In genomic region chr1:84722371-84722770, GRCm38 (mm10) we compare ENCODE assay signal across 27 mouse cellular contexts. TPM values are rescaled to one million over a fixed set of nuclear protein-coding genes. Genes with fewer than 3 reads are reported as not detected.
A peak's percentile ranks its signal among the peaks of the same experiment; 100 is the strongest.
DNase-seq lines count a peak whose midpoint lies in the region; ATAC-seq lines count a peak whose summit lies in the region.
"Had no signal": no experiment of that assay in that cellular context is flagged by ENCODE, and none has a peak within 500 bp of the region (broad histone marks: within the 10 kb centered on the region; RNA-seq: fewer than 3 reads in every experiment).

No protein-coding gene starts in this region.

- H3K27me3 ChIP-seq in intestine, embryonic 14.5 days (replicated peaks; ENCODE audit: control insufficient read depth, insufficient read depth, low read length) = no peaks in the 10 kb centered on the region
- H3K27me3 ChIP-seq in intestine, embryonic 16.5 days (replicated peaks; ENCODE audit: control insufficient read depth, insufficient read depth, low read length) = no peaks in the 10 kb centered on the region
- H3K27me3 ChIP-seq in midbrain, embryonic 12.5 days = no peaks in the 10 kb centered on the region
- no peaks in the 10 kb centered on the region for H3K27me3 ChIP-seq in midbrain, embryonic 16.5 days (ENCODE audit: control insufficient read depth, insufficient read depth, low read depth, low read length)
- H3K27me3 ChIP-seq: embryonic facial prominence, embryonic 15.5 days; forebrain, embryonic 12.5 days; heart, embryonic 15.5 days; hindbrain, embryonic 15.5 days; neural tube, embryonic 13.5 days; stomach, embryonic 15.5 days had no signal

- H3K36me3 ChIP-seq in intestine, embryonic 14.5 days (ENCODE audit: control insufficient read depth, insufficient read depth, low read length) = peaks cover 53% of the 10 kb centered on the region
- peaks cover 10% of the 10 kb centered on the region for H3K36me3 ChIP-seq in intestine, embryonic 16.5 days (ENCODE audit: control insufficient read depth, insufficient read depth, low read length)
- H3K36me3 ChIP-seq in midbrain, embryonic 12.5 days = peaks cover 45% of the 10 kb centered on the region
- peaks cover 17% of the 10 kb centered on the region for H3K36me3 ChIP-seq in midbrain, embryonic 16.5 days (ENCODE audit: control insufficient read depth, insufficient read depth, low read length)

- no peak overlapping the region for H3K27ac ChIP-seq in intestine, embryonic 14.5 days (ENCODE audit: low read depth)
- no peak overlapping the region for H3K27ac ChIP-seq in intestine, embryonic 16.5 days (ENCODE audit: low read length)
- no peak overlapping the region for H3K27ac ChIP-seq in midbrain, embryonic 12.5 days (replicated peaks)
- H3K27ac ChIP-seq in midbrain, embryonic 16.5 days (ENCODE audit: low read length) = no peak overlapping the region
- H3K27ac ChIP-seq: embryonic facial prominence, embryonic 10.5 days; embryonic facial prominence, embryonic 15.5 days; forebrain, embryonic 12.5 days; hindbrain, embryonic 15.5 days; neural tube, embryonic 13.5 days; stomach, embryonic 15.5 days had no signal

- WGBS in intestine, embryonic 14.5 days = 95% methylated on average over 3 of the region's 3 CpGs
- 97% methylated on average over 3 of the region's 3 CpGs for WGBS in intestine, embryonic 16.5 days
- 98% methylated on average over 3 of the region's 3 CpGs for WGBS in midbrain, embryonic 12.5 days
- 97% methylated on average over 3 of the region's 3 CpGs for WGBS in midbrain, embryonic 16.5 days

- DNase-seq in intestine, embryonic 14.5 days (ENCODE audit: low spot score) = no peak
- DNase-seq in right cerebral cortex, postnatal 4 days = no peak
- DNase-seq: B cell, adult 2 months; cerebellum, adult 18-20 months; forebrain, postnatal 0 days; kidney, adult 9 months; layer of hippocampus, postnatal 36 days; left cerebral cortex, postnatal 4 days; lung, postnatal 14 days; midbrain, embryonic 14.5 days; thymus, postnatal 14 days had no signal

- H3K9me3 ChIP-seq in intestine, embryonic 14.5 days (ENCODE audit: control insufficient read depth, low read length) = no peaks in the 10 kb centered on the region
- no peaks in the 10 kb centered on the region for H3K9me3 ChIP-seq in intestine, embryonic 16.5 days (ENCODE audit: control insufficient read depth, low read length)
- H3K9me3 ChIP-seq in midbrain, embryonic 12.5 days = no peaks in the 10 kb centered on the region
- no peaks in the 10 kb centered on the region for H3K9me3 ChIP-seq in midbrain, embryonic 16.5 days (replicated peaks; ENCODE audit: control insufficient read depth, low read length, poor library complexity, severe bottlenecking)
- H3K9me3 ChIP-seq: embryonic facial prominence, embryonic 10.5 days; embryonic facial prominence, embryonic 15.5 days; forebrain, embryonic 12.5 days; heart, embryonic 15.5 days; hindbrain, embryonic 15.5 days; neural tube, embryonic 13.5 days; stomach, embryonic 15.5 days had no signal

- H3K4me2 ChIP-seq in intestine, embryonic 14.5 days (ENCODE audit: low read length) = no peak overlapping the region
- no peak overlapping the region for H3K4me2 ChIP-seq in intestine, embryonic 16.5 days (ENCODE audit: low read depth, low read length)
- H3K4me2 ChIP-seq in midbrain, embryonic 12.5 days (replicated peaks) = no peak overlapping the region
- no peak overlapping the region for H3K4me2 ChIP-seq in midbrain, embryonic 16.5 days (ENCODE audit: low read length)
- H3K4me2 ChIP-seq: embryonic facial prominence, embryonic 15.5 days; forebrain, embryonic 12.5 days; heart, embryonic 15.5 days; hindbrain, embryonic 15.5 days; lung, embryonic 14.5 days; neural tube, embryonic 13.5 days; stomach, embryonic 15.5 days had no signal

- H3K9ac ChIP-seq in intestine, embryonic 14.5 days (ENCODE audit: low read length) = no peak overlapping the region
- H3K9ac ChIP-seq in intestine, embryonic 16.5 days (ENCODE audit: low read depth, low read length) = no peak overlapping the region
- no peak overlapping the region for H3K9ac ChIP-seq in midbrain, embryonic 12.5 days (replicated peaks)
- no peak overlapping the region for H3K9ac ChIP-seq in midbrain, embryonic 16.5 days (ENCODE audit: low read depth, low read length)
- H3K9ac ChIP-seq: embryonic facial prominence, embryonic 15.5 days; forebrain, embryonic 12.5 days; forebrain, postnatal 0 days; heart, embryonic 15.5 days; hindbrain, embryonic 15.5 days; lung, embryonic 14.5 days; neural tube, embryonic 13.5 days; stomach, embryonic 15.5 days had no signal

- no peaks in the 10 kb centered on the region for H3K4me1 ChIP-seq in intestine, embryonic 14.5 days (replicated peaks; ENCODE audit: control insufficient read depth, insufficient read depth, low read length)
- H3K4me1 ChIP-seq in intestine, embryonic 16.5 days (ENCODE audit: control insufficient read depth, insufficient read depth, low read length) = no peaks in the 10 kb centered on the region
- no peaks in the 10 kb centered on the region for H3K4me1 ChIP-seq in midbrain, embryonic 12.5 days
- H3K4me1 ChIP-seq in midbrain, embryonic 16.5 days (ENCODE audit: control insufficient read depth, insufficient read depth, low read length) = no peaks in the 10 kb centered on the region
- H3K4me1 ChIP-seq: embryonic facial prominence, embryonic 10.5 days; embryonic facial prominence, embryonic 15.5 days; forebrain, embryonic 12.5 days; hindbrain, embryonic 15.5 days; neural tube, embryonic 13.5 days; stomach, embryonic 15.5 days had no signal

- ATAC-seq in intestine, embryonic 14.5 days (replicated peaks; ENCODE audit: low FRiP score, low TSS enrichment, low read depth) = peak; percentile 23; the same call in 1 of the 2 replicates
- no peak for ATAC-seq in intestine, embryonic 16.5 days
- 0 out of 2 replicates have a peak, but pooled peaks have one; percentile 4 for ATAC-seq in midbrain, embryonic 12.5 days (ENCODE audit: low FRiP score, low read depth)
- no peak for ATAC-seq in midbrain, embryonic 16.5 days
- ATAC-seq in granulocyte monocyte progenitor cell, adult 5-6 weeks (replicated peaks; ENCODE audit: poor library complexity, severe bottlenecking) = peak; percentile 79
- peak; percentile 20 for ATAC-seq in megakaryocyte, adult 5-6 weeks (ENCODE audit: poor library complexity, severe bottlenecking)
- ATAC-seq: inflammation-experienced regulatory T-cells, adult 6 months had no signal

- no peak overlapping the region for H3K4me3 ChIP-seq in intestine, embryonic 14.5 days (ENCODE audit: low read depth, low read length)
- H3K4me3 ChIP-seq in intestine, embryonic 16.5 days (ENCODE audit: low read length) = no peak overlapping the region
- H3K4me3 ChIP-seq in midbrain, embryonic 12.5 days = no peak overlapping the region
- no peak overlapping the region for H3K4me3 ChIP-seq in midbrain, embryonic 16.5 days (ENCODE audit: low read depth, low read length)
- H3K4me3 ChIP-seq: embryonic facial prominence, embryonic 10.5 days; embryonic facial prominence, embryonic 15.5 days; forebrain, embryonic 12.5 days; heart, embryonic 15.5 days; hindbrain, embryonic 15.5 days; myocyte; neural tube, embryonic 13.5 days; stomach, embryonic 15.5 days had no signal

RNA-seq across cellular contexts. Expression of gene Dner, which starts 26.4 kb away (rescaled TPM):
- 3.9 and 4.6 TPM in 2 replicates for polyA plus RNA-seq in intestine, embryonic 14.5 days (2014; fragmentation: Nextera tagmentation; extraction: Ambion mirVana)
- polyA plus RNA-seq in intestine, embryonic 16.5 days (2015; fragmentation: Nextera tagmentation; extraction: Ambion mirVana) = 2.4 and 3.4 TPM in 2 replicates
- polyA plus RNA-seq in midbrain, embryonic 12.5 days (2016; fragmentation: Nextera tagmentation; extraction: Ambion mirVana) = 76.4 and 78.0 TPM in 2 replicates
- 294 and 301 TPM in 2 replicates for polyA plus RNA-seq in midbrain, embryonic 16.5 days (2015; fragmentation: Nextera tagmentation; extraction: Ambion mirVana)
- total RNA-seq in granulocyte monocyte progenitor cell, adult 5-6 weeks (2014; fragmentation: Nextera tagmentation) = not detected in 2 replicates
- not detected in 2 replicates for total RNA-seq in granulocyte monocyte progenitor cell, adult 5-6 weeks (2017)
- 0.27 TPM in 1 of 2 replicates, not detected in the other for total RNA-seq in megakaryocyte, adult 5-6 weeks (2015)
- total RNA-seq in megakaryocyte, adult 5-6 weeks (2017) = 0.04 and 0.18 TPM in 2 replicates
- total RNA-seq: gastrocnemius, adult 8-10 months had no signal

Comparison
In these comparisons a context has a peak if more than half of its experiments do, and no peak if none do; other contexts are left out.
1. ATAC-seq: peak in intestine, embryonic 14.5 days (single experiment), midbrain, embryonic 12.5 days (single experiment), granulocyte monocyte progenitor cell, adult 5-6 weeks (single experiment) and megakaryocyte, adult 5-6 weeks (single experiment); none in intestine, embryonic 16.5 days (single experiment) and midbrain, embryonic 16.5 days (single experiment).
2. RNA of gene Dner, which starts 26.4 kb away (polyA plus RNA-seq): 294 to 301 TPM in midbrain, embryonic 16.5 days and 76.4 to 78.0 TPM in midbrain, embryonic 12.5 days; 3.9 to 4.6 TPM in intestine, embryonic 14.5 days and 2.4 to 3.4 TPM in intestine, embryonic 16.5 days; every median in the first group is over 10 times any median in the second.